Comparison of ENCODE assay signal across 17 mouse cellular contexts in genomic region chr2:92825395-92825794, GRCm38 (mm10).
DNase-seq lines count a peak whose midpoint lies in the region; ATAC-seq and TF ChIP-seq lines count a peak whose summit lies in the region.
"Had no signal": no experiment of that assay in that cellular context is flagged by ENCODE, and none has a peak within 500 bp of the region (broad histone marks: within the 10 kb centered on the region; RNA-seq: fewer than 3 reads in every experiment).

No protein-coding gene starts in this region.

- H3K27me3 ChIP-seq in hindbrain, embryonic 15.5 days = no peaks in the 10 kb centered on the region
- H3K27me3 ChIP-seq in hindbrain, embryonic 14.5 days (ENCODE audit: control insufficient read depth, insufficient read depth, low read length) = no peaks in the 10 kb centered on the region
- H3K27me3 ChIP-seq in lung, postnatal 0 days (replicated peaks; ENCODE audit: insufficient read depth, low read length) = no peaks in the 10 kb centered on the region
- H3K27me3 ChIP-seq in intestine, embryonic 15.5 days (replicated peaks) = no peaks in the 10 kb centered on the region
- no peaks in the 10 kb centered on the region for H3K27me3 ChIP-seq in stomach, embryonic 15.5 days (replicated peaks)
- H3K27me3 ChIP-seq in heart, embryonic 11.5 days (ENCODE audit: control insufficient read depth, insufficient read depth, low read length) = no peaks in the 10 kb centered on the region
- H3K27me3 ChIP-seq: liver, embryonic 13.5 days had no signal

- 0 out of 2 replicates have a peak, but pooled peaks have one; percentile 21 for ATAC-seq in hindbrain, embryonic 15.5 days (ENCODE audit: low FRiP score, low read depth)
- ATAC-seq in hindbrain, embryonic 14.5 days (ENCODE audit: low FRiP score) = no peak
- ATAC-seq in lung, postnatal 0 days = peak; percentile 68
- ATAC-seq in intestine, embryonic 15.5 days = peak; percentile 62
- no peak; the same call in 1 of the 2 replicates for ATAC-seq in stomach, embryonic 15.5 days (ENCODE audit: insufficient read depth, low FRiP score, low read depth)
- no peak for ATAC-seq in heart, embryonic 11.5 days (replicated peaks; ENCODE audit: insufficient number of reproducible peaks, low FRiP score, low TSS enrichment)
- ATAC-seq: inflammation-experienced regulatory T-cells, adult 6 months had no signal

- no peak overlapping the region for H3K27ac ChIP-seq in hindbrain, embryonic 15.5 days (replicated peaks)
- no peak overlapping the region for H3K27ac ChIP-seq in hindbrain, embryonic 14.5 days
- H3K27ac ChIP-seq in lung, postnatal 0 days (ENCODE audit: low read length) = peak overlapping the region; percentile 14; the same call in 1 of the 2 replicates
- H3K27ac ChIP-seq in intestine, embryonic 15.5 days = peak overlapping the region; percentile 36; the same call in 1 of the 2 replicates
- H3K27ac ChIP-seq in stomach, embryonic 15.5 days = 0 out of 2 replicates have a peak overlapping the region, but pooled peaks have one; percentile 26
- H3K27ac ChIP-seq in heart, embryonic 11.5 days (ENCODE audit: low read depth, low read length) = no peak overlapping the region
- H3K27ac ChIP-seq: layer of hippocampus, adult 2 months; left cerebral cortex, adult 2 months; liver, embryonic 13.5 days had no signal

- TF ChIP-seq CTCF in lung, postnatal 0 days (IDR thresholded peaks at IDR 0.05) = no peak
- no peak for TF ChIP-seq CTCF in lung, adult 2 months (IDR thresholded peaks at IDR 0.05; ENCODE audit: insufficient read depth, low read length)

- no peaks in the 10 kb centered on the region for H3K36me3 ChIP-seq in hindbrain, embryonic 15.5 days
- no peaks in the 10 kb centered on the region for H3K36me3 ChIP-seq in hindbrain, embryonic 14.5 days (replicated peaks; ENCODE audit: control insufficient read depth, insufficient read depth)
- no peaks in the 10 kb centered on the region for H3K36me3 ChIP-seq in lung, postnatal 0 days (ENCODE audit: insufficient read depth, low read length)
- H3K36me3 ChIP-seq in intestine, embryonic 15.5 days = no peaks in the 10 kb centered on the region
- H3K36me3 ChIP-seq in stomach, embryonic 15.5 days = no peaks in the 10 kb centered on the region
- H3K36me3 ChIP-seq in heart, embryonic 11.5 days (ENCODE audit: control insufficient read depth, insufficient read depth, low read length) = no peaks in the 10 kb centered on the region
- H3K36me3 ChIP-seq: liver, embryonic 13.5 days had no signal

- TF ChIP-seq POLR2A in lung, adult 2 months (IDR thresholded peaks at IDR 0.05; ENCODE audit: borderline replicate concordance, extremely low read depth, low read depth, low read length) = no peak

- H3K9me3 ChIP-seq in hindbrain, embryonic 15.5 days = no peaks in the 10 kb centered on the region
- no peaks in the 10 kb centered on the region for H3K9me3 ChIP-seq in hindbrain, embryonic 14.5 days (ENCODE audit: control insufficient read depth, low read length)
- H3K9me3 ChIP-seq in lung, postnatal 0 days (ENCODE audit: low read length) = no peaks in the 10 kb centered on the region
- no peaks in the 10 kb centered on the region for H3K9me3 ChIP-seq in intestine, embryonic 15.5 days
- H3K9me3 ChIP-seq in stomach, embryonic 15.5 days = no peaks in the 10 kb centered on the region
- no peaks in the 10 kb centered on the region for H3K9me3 ChIP-seq in heart, embryonic 11.5 days (replicated peaks; ENCODE audit: control insufficient read depth, low read length)
- H3K9me3 ChIP-seq: liver, embryonic 13.5 days had no signal

- H3K4me3 ChIP-seq in hindbrain, embryonic 15.5 days = no peak overlapping the region
- no peak overlapping the region for H3K4me3 ChIP-seq in hindbrain, embryonic 14.5 days (replicated peaks; ENCODE audit: low read length)
- no peak overlapping the region for H3K4me3 ChIP-seq in lung, postnatal 0 days (ENCODE audit: low read depth, low read length)
- no peak overlapping the region for H3K4me3 ChIP-seq in lung, adult 2 months (replicated peaks; ENCODE audit: extremely low read depth, low read depth, low read length)
- no peak overlapping the region for H3K4me3 ChIP-seq in intestine, embryonic 15.5 days (replicated peaks)
- no peak overlapping the region for H3K4me3 ChIP-seq in stomach, embryonic 15.5 days (replicated peaks)
- H3K4me3 ChIP-seq in heart, embryonic 11.5 days (ENCODE audit: low read depth, low read length) = no peak overlapping the region
- H3K4me3 ChIP-seq: layer of hippocampus, adult 2 months; left cerebral cortex, adult 2 months; liver, embryonic 13.5 days had no signal

- H3K9ac ChIP-seq in hindbrain, embryonic 15.5 days = no peak overlapping the region
- H3K9ac ChIP-seq in hindbrain, embryonic 14.5 days = no peak overlapping the region
- no peak overlapping the region for H3K9ac ChIP-seq in lung, postnatal 0 days (replicated peaks; ENCODE audit: low read depth)
- H3K9ac ChIP-seq in intestine, embryonic 15.5 days = no peak overlapping the region
- H3K9ac ChIP-seq in stomach, embryonic 15.5 days = no peak overlapping the region
- no peak overlapping the region for H3K9ac ChIP-seq in heart, embryonic 11.5 days (ENCODE audit: low read depth, low read length)
- H3K9ac ChIP-seq: liver, embryonic 13.5 days had no signal

- TF ChIP-seq EP300 in lung, postnatal 0 days (IDR thresholded peaks at IDR 0.05) = no peak

- WGBS in hindbrain, embryonic 15.5 days = 20% methylated on average over 6 of the region's 6 CpGs
- 18% methylated on average over 6 of the region's 6 CpGs for WGBS in hindbrain, embryonic 14.5 days
- WGBS in lung, postnatal 0 days = 10% methylated on average over 6 of the region's 6 CpGs
- WGBS in lung, adult 2 months = 29% methylated on average over 6 of the region's 6 CpGs
- WGBS in intestine, embryonic 15.5 days = 6% methylated on average over 5 of the region's 6 CpGs
- WGBS in stomach, embryonic 15.5 days = 14% methylated on average over 6 of the region's 6 CpGs
- 13% methylated on average over 6 of the region's 6 CpGs for WGBS in heart, embryonic 11.5 days (ENCODE audit: insufficient replicate concordance)

- peaks cover 22% of the 10 kb centered on the region for H3K4me1 ChIP-seq in hindbrain, embryonic 15.5 days (replicated peaks)
- H3K4me1 ChIP-seq in hindbrain, embryonic 14.5 days (replicated peaks; ENCODE audit: control insufficient read depth, insufficient read depth, low read length) = peaks cover 11% of the 10 kb centered on the region; the same call in 1 of the 2 replicates
- H3K4me1 ChIP-seq in lung, postnatal 0 days (ENCODE audit: insufficient read depth, low read depth, low read length) = no peaks in the 10 kb centered on the region
- H3K4me1 ChIP-seq in lung, adult 2 months (ENCODE audit: control insufficient read depth, insufficient read depth, low read length) = peaks cover 9% of the 10 kb centered on the region; the same call in 1 of the 2 replicates
- H3K4me1 ChIP-seq in intestine, embryonic 15.5 days (replicated peaks) = no peaks in the 10 kb centered on the region
- H3K4me1 ChIP-seq in stomach, embryonic 15.5 days = peaks cover 12% of the 10 kb centered on the region; the same call in 1 of the 2 replicates
- no peaks in the 10 kb centered on the region; the same call in 1 of the 2 replicates for H3K4me1 ChIP-seq in heart, embryonic 11.5 days (ENCODE audit: control insufficient read depth, insufficient read depth, low read length)
- H3K4me1 ChIP-seq: liver, embryonic 13.5 days had no signal

- no peak for DNase-seq in hindbrain, embryonic 14.5 days (ENCODE audit: low spot score)
- no peak for DNase-seq in lung, postnatal 0 days (ENCODE audit: low spot score)
- DNase-seq in lung, adult 2 months = no peak
- DNase-seq in right cerebral cortex, adult 18-20 months = no peak
- DNase-seq: adrenal gland, adult 8-10 months; B cell, adult 2 months; cerebellum, adult 9-11 months; heart, adult 11 months; liver, embryonic 13.5 days; thymus, adult 18-20 months had no signal

- H3K4me2 ChIP-seq in hindbrain, embryonic 15.5 days = no peak overlapping the region
- H3K4me2 ChIP-seq in hindbrain, embryonic 14.5 days (replicated peaks) = no peak overlapping the region
- H3K4me2 ChIP-seq in lung, postnatal 0 days (replicated peaks; ENCODE audit: low read depth, low read length) = no peak overlapping the region
- H3K4me2 ChIP-seq in intestine, embryonic 15.5 days (replicated peaks) = no peak overlapping the region
- no peak overlapping the region for H3K4me2 ChIP-seq in stomach, embryonic 15.5 days
- no peak overlapping the region for H3K4me2 ChIP-seq in heart, embryonic 11.5 days
- H3K4me2 ChIP-seq: liver, embryonic 13.5 days had no signal

Comparison
In these comparisons a context has a peak if more than half of its experiments do, and no peak if none do; other contexts are left out.
1. ATAC-seq: peak in hindbrain, embryonic 15.5 days (single experiment), lung, postnatal 0 days (single experiment) and intestine, embryonic 15.5 days (single experiment); none in hindbrain, embryonic 14.5 days (single experiment), stomach, embryonic 15.5 days (single experiment) and heart, embryonic 11.5 days (single experiment).
2. H3K27ac ChIP-seq: peak in lung, postnatal 0 days (single experiment), intestine, embryonic 15.5 days (single experiment) and stomach, embryonic 15.5 days (single experiment); none in hindbrain, embryonic 15.5 days (single experiment), hindbrain, embryonic 14.5 days (single experiment) and heart, embryonic 11.5 days (single experiment).